Mouse (Mus musculus) lung, postnatal 0 days (tissue): ENCODE measurements around the gene Cyp2d10.

Experiments used
- CTCF ChIP-seq: IDR thresholded peaks from 2 replicates; pipeline ENCODE4 v1.5.1; 2016; ENCODE audit warnings: antibody characterized with exemption, mild to moderate bottlenecking
- EP300 ChIP-seq: IDR thresholded peaks from 2 replicates; pipeline ENCODE4 v1.6.1; 2016; ENCODE audit warnings: antibody characterized with exemption, mild to moderate bottlenecking, control low read depth

DNA sequence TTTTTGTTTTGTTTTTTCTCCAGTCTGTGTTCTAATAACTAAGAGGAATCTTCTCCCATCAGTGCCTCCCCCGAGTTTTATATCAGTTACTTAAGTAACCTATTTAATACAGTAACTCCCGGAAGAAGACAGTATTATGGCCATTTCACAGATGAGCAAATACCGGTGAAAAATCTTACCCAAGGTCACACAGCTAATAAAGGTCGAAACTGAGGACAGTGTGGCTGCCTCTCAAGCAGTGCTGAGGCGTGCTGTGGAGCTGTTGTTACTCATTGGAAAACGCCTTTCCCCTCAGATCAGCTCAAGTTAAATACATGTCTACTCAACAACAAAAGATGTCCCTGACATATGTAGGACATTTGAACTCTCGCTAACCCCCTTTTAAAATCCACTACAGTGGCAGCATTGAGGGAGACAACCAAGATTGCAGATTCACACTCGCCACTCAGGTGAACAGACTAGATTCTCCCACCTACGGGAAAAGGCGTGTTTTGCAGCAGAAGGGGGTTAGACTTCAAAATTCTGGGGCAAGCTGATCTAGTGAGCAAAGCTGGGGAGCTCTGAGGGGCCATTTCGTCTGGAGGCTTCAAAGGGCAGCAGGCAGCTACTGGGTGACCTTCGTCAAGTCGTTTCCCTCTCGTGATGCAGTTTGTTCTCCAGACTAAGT is 53.8 kb downstream of the Cyp2d10 start:
- no peak for TF ChIP-seq CTCF
- no peak for TF ChIP-seq EP300
